Mouse (Mus musculus): ENCODE results near the gene Dhx40.
A peak's percentile ranks its signal among the peaks of the same experiment; 100 is the strongest.

Dhx40 gene

DNA sequence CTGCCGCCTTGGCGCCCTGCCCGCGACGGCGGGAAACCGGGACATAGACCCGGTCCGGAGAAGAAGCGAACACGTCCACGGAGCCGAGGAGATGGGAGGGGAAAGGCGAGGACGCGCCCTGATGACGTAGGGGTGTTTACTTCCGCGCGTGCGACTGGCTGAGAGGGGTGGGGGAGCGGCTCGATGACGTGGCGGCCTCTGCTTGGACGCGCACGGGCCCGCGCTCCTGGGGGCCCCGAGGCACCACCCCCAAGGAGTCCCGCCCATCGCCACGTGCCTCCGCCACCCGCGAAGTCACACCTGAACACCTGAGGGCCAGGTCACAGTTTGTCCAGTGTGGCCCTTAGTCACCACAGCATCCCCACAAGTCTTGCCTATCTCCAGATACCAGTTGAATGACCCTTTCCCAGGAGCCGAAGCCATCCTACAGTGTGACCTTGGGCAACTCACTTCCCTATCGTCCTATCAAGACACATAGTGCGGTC lies at the start of gene Dhx40:
Dhx40 (minus strand) TSS at position 242 of the 485 bp plus-strand sequence.
- ATAC-seq (ENCODE audit: insufficient number of reproducible peaks, low FRiP score, low TSS enrichment) = peak; percentile 66; the same call in 1 of the 2 replicates

DNA sequence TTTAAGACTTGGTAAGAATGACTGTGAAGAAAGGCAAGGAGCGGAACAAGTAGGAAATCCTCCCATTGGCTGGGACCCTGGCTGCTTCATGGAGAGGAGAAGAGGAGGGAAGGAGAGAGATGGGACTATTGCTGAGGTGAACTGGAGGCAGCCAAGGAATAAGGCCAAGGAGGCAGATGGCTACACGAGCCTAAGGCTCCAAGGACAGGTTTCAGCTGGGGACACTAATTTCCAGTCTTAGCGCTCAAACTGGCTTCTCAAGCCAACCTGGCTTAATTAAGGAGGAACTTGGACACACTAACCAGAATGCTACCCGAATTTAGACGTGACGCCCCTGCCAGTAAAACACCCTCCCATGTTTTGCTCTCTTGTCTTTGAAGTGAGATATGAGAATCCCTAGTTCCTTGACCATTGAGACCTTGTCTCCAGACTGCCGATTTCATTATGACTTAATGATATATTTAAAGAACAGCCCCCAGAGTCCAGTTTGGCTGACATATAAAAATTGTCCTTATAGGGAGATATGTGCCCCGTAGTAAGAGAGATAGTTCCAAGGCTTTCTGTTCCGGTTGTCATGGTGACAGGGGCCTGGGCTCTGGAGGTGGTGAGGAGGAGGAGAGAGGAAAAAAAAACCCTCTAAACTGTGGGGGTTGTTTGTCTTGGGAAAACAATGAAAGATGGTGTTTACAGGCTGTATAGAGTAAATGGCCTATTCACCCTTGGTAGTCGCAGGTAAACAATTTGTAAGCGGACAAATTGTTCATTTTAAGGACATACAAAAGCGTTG lies 48.3 kb upstream of the Dhx40 start:
- ATAC-seq (ENCODE audit: insufficient number of reproducible peaks, low FRiP score, low TSS enrichment) = 0 out of 2 replicates have a peak, but pooled peaks have one; percentile 49

DNA sequence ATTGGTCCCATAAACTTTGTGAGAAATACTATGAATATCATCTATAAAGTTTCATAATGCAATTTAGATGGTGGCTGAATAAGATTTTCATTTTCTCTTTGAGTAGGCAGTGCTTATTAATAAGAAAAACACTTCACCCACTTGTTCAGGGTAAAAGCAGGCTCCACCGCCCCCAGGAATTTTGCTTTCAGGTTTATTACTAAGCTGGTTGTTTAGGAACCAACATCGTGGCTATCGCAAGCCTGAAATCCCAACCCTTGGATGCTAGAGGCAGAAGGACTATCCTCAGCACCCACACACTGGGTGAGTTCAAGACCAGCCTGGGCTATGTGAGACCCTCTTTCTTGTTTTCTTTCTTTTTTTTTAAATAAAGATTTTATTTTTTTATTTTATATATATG lies 45.5 kb upstream of the Dhx40 start:
- ATAC-seq (ENCODE audit: insufficient number of reproducible peaks, low FRiP score, low TSS enrichment) = no peak

DNA sequence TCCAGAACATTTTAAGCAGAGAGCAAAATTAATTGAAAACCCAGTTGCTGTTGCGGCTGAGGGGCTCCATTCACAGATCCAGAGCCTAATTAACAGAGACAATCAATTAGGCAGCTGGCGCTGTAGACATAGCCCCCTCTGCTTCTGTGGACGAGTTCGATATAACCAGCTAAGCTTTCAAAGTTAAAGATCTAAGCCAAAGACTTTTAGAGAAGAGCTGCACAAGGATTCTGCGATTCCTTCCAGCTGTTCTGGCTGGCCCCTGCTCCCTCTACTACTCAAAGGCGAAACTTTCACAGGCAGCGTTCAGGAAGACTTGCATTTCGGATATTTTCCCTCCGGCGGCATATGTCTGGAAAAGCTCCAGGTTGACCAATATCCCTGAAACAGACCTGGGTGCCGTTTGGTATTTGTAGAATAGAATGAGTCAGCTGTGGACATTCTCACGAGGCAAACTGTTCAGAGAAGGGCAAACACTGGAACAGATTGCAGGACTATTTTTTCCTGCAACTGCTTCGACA lies 45.0 kb upstream of the Dhx40 start:
- no peak for ATAC-seq (ENCODE audit: insufficient number of reproducible peaks, low FRiP score, low TSS enrichment)

DNA sequence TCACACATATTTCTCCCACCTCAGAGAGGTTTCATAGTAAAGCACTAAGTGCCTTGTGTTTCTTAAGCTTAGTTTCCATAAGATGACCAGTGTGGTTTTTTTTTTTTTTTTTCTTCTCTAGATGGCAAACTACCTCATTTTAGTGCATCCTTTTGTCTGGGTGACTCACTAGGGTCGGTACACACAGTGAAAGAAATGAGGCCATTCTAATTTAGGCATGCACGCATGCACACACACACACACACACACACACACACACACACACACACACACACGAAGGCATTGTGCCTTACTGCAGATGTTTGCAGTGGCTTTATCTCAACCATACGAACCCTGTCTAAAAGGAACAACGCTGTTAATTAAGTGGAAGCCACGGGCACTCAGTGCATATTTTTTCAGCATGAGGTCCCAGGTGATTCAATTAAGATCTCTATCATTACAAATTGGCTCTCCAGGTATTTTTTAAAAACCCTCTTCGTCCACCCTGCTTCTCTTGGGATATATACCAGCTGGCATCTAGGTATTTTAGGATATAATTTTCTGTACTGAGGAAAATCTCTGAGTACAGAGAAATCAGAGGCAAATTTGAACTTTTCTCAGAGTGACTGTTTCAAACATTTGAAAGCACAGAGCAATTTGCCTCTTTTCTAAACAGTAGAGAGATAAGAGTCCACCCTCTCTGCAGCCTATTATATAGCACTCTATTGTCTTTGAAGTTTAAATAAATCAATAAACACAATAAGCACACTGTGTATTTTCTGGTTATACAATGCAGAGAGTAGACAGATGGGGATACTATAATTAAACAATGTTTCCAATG lies 44.4 kb upstream of the Dhx40 start:
- ATAC-seq (ENCODE audit: insufficient number of reproducible peaks, low FRiP score, low TSS enrichment) = 0 out of 2 replicates have a peak, but pooled peaks have one; percentile 13

DNA sequence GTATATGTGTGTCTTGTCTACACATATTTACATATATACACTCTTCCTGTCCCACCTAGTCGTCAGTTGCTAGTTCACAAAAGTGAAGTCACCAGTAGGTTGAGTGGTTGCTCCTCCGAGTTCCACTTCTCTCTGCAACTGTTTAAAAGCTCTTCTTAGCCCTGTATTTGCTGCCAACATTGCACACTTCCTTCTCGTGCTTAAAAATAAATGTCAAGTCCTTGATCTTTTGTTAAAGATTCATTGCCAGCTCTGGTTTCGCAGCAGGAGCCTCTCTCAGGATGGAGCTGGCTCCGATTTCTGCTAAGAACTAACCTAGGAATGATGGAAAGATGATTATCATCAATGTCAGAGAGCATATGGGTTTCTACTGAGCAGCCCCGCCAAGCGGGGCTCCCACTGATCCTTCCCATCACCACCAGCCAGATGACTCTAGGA lies 43.7 kb upstream of the Dhx40 start:
- peak; percentile 96 for ATAC-seq (ENCODE audit: insufficient number of reproducible peaks, low FRiP score, low TSS enrichment)

DNA sequence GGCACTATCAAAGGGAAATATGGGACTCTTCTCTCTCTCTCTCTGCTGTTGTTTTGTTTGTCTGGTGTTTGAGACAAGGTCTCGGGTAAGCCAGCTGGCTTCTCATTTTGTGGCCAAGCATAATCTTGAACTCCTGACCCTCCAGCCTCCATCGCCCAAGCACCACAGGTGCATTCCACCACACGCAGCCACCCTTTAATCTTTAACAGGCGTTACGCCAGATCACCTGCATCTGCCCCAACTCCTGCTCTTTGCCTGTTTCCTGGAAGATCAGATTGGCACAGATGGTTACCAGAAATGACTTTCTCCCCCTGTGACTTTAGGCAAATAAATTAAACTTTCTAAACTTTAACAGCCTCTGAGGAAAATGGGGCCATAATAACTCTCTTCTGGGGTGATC lies 36.3 kb upstream of the Dhx40 start:
- ATAC-seq (ENCODE audit: insufficient number of reproducible peaks, low FRiP score, low TSS enrichment) = no peak

DNA sequence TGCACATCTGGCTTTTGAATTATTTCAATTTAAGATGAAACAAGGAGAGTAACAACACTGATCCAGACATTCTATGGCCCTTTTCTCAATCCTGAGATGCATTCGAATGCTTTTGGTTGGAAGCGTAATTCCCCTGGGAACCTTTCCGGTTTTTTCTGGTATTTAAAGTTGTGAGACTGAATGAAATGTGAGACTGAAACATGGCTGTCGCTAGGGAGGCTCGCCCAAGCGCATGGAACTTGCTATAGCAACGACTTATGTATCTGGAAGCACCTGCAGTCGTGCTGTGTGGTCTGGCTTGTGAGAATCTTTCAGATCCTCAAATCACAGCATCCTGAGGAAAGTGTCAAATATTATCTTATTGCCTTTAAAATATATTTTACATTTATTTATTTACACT lies 33.7 kb upstream of the Dhx40 start:
- no peak for ATAC-seq (ENCODE audit: insufficient number of reproducible peaks, low FRiP score, low TSS enrichment)

DNA sequence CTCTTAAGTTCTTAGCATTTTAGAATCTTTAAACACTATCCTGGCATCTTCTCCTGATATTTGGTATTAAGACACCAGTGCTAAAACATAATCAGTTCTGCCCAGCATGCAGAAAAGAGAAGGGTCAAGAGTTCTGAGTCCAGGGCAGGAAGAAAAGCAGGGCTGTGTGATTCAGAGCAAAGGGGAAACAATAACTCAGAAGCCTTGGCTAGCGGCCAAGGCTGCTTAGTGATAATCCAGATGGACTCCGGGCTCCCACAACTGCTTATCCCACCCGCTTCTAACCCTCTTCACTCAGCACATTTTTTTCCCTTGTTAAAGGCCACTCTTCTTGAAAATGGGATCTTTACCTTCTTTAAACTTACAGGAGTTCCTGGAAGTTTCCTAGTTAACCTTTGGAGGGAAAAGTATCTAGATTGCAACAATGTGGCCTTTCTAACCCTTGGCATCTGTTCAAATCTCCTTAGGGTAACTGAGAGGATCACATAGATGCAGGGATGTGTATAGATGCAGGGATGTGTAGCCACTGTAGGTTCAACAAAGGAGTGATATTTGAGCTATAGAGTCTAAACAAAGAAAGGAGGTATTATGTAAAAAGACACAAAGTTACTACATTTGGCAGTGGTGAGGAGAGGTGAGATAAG lies 33.1 kb upstream of the Dhx40 start:
- no peak for ATAC-seq (ENCODE audit: insufficient number of reproducible peaks, low FRiP score, low TSS enrichment)

DNA sequence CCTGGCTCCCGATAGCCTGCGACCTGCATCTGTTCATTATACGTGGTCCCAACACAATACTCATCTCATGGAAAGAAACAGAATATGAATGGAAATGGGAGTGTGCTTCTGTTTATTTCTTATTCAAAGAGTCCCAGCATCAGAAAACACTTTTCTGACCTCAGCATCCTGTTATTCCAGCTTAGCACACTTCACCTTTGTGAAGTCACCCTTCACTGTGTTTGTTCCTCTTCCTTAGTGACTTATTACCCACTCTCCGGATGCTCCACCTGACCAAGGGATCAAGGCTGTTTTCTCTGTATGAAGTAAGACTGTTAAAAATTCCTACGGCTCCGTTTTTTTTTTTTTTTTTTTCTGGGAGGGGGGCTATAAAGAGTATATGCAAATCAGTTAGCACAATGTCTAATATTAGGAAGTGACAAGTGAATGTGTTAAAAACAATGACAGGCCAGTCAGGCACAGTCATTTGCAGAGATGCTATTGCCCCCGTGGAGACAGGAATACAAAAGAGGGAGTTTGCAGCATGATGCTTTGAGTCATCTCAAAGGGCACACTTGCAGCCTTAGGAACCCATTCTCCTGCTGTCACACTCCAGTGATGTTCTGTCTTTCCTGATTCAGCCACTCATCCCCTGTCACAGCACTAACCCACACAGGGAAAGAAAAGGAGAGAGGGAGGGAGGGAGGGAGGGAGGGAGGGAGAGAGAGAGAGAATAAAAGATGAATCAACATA lies 32.3 kb upstream of the Dhx40 start:
- no peak for ATAC-seq (ENCODE audit: insufficient number of reproducible peaks, low FRiP score, low TSS enrichment)

DNA sequence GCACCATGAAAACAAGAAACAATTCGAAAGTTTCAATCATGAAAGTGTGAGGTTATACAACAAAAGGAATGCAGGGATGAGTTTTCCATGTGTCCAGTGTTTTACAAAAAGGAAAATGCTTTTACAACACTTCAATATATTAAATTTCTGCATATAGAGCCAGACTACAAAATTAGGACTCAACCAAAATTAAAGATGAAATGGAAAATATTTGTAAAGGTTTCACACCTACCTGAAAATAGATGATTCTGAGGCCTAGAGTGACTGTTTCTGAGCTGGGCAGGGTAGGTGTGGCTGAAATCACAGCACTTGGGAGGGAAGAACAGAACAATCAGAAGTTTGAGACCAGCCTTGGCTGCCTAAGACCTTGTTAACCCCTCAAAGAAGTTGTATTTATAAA lies 31.2 kb upstream of the Dhx40 start:
- no peak for ATAC-seq (ENCODE audit: insufficient number of reproducible peaks, low FRiP score, low TSS enrichment)

DNA sequence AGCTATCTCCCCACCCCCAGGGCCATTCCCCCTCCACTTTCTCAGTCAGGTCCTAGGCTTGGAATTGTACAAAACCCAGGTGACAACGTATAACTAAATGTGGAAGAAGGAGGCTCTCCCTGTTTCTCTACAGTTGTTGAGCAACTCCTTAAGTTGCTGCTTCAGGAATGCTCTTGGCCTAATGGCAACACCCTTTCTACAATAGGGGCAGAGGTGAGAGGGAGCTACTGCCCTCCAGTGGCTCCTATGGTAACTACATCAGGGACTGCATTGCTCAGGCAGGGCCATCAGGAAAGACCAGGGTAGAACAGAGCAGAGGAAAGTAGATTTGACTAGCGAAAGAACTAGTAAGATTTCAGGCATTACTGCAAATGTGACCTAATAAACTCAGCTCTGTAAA lies 28.8 kb upstream of the Dhx40 start:
- no peak for ATAC-seq (ENCODE audit: insufficient number of reproducible peaks, low FRiP score, low TSS enrichment)

DNA sequence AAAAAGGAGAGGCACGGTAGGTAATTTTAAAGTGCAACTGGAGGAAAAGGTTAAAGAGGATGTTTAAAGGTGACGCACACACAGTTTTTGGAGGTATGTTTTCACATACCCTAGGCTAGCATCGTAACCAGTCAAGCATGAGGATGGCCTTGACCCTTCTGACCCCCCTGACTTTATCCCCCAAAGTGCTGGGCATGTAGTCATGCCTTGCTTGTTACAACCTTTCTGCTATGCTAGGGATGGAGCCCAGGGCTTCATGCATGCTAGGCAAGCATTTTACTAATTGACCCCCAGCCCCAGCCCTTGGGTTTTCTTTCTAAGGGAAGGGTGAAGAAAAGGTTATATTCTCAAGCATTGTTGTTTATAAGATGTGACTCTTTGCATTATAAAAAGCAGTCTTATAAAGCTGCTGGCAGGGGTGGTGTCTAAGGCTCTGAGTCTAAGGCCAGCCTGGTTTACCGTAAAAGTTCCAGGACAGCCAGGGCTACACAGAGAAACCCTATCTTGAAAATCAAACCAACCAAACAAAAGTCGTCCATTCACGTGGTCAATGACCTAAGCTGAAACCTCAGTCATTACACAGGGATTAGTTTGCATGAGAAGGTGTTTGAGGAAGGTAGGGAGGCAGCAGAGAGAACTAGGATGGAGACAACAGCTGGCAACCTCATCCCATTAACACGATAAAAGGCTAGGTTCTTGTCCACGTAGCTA lies 27.2 kb upstream of the Dhx40 start:
- ATAC-seq (ENCODE audit: insufficient number of reproducible peaks, low FRiP score, low TSS enrichment) = no peak

DNA sequence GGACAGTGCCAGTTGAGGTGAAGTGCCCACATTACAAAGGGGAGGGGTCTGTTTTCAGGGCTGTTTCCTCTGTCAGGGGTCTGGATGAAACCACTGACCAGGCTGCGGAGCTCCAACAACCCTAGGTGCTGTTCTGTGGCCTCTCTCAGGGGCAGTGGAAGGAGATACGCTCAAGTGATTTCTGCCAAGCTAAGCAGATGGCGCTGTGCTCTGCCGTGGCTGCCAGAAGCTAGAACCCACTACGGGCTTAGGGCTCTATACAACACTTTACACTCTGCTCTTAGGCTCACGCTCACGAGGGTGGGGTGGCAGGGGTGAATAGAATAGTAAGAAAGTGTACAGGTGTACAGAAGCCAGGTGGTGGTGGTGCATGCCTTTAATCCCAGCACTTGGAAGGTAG lies 26.5 kb upstream of the Dhx40 start:
- ATAC-seq (ENCODE audit: insufficient number of reproducible peaks, low FRiP score, low TSS enrichment) = no peak

DNA sequence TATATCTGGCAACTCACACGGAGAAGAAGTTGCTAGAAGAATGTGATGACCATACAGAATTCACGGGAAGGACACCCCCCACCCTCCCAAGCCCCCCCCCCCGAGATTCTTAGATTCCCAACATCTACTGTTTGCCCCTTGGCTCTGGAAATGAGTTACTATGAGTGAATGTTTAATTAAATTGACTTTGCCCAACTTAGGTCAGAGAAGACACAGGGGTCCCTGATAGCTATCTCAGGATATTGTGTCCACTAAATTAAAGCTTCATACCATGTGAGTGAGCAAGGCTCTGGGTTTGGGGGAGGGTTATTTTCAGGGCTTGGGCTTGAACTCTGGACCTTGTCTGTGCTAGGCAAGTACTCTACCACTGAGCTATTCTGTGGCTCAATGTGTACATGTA lies 25.6 kb upstream of the Dhx40 start:
- ATAC-seq (ENCODE audit: insufficient number of reproducible peaks, low FRiP score, low TSS enrichment) = no peak

DNA sequence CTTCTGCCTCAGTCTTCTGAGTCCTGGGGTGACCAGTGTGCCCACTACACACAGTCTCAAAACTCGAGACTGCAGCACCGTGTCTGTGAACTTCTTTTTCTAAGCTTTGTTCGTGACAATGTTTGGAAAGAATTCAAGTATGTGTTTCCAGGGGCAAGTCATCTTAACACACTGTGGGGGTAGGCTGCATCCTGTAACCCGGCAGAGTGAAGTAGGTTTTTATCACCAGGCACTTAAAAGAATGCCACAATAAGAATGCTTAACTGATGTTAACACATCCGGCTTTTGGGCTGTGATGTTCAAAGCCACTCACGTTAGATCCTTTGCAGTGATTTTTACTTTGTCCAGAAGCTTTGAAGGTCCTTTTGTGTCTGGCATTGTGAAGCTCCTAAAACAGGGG lies 20.9 kb upstream of the Dhx40 start:
- no peak for ATAC-seq (ENCODE audit: insufficient number of reproducible peaks, low FRiP score, low TSS enrichment)

DNA sequence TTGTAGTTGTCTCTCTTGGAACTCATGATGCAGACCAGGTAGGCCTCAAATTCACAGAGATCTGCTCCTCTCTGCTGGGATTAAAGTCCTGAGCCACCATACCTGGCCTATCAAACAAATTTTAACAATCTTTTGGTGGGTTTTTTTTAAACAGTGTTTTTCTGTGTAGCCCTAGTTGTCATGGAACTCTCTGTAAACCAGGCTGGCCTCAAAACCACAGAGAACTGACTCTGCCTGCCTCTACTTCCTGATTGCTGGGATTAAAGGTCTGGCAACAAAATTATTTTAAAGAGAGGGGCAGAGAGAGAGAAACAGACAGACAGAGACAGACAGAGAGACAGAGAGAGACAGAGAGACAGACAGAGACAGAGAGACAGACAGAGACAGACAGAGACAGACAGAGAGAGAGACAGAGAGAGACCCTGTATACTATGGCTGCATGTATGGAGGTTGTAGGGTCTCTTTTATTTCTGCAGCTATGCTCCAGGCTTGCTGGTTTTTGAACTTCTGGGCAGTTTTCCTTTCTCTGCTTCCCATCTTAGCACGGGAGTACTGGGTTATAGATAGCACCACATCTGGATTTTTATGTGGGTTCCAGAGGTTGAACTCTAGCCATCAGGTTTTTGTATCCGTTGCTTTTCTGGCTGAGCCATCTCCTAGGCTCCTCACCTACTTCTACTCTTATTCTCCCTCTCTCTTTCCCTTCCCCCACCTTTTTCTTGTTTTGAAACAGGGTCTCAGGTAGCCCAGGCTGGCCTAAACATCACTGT lies 20.1 kb upstream of the Dhx40 start:
- no peak for ATAC-seq (ENCODE audit: insufficient number of reproducible peaks, low FRiP score, low TSS enrichment)

DNA sequence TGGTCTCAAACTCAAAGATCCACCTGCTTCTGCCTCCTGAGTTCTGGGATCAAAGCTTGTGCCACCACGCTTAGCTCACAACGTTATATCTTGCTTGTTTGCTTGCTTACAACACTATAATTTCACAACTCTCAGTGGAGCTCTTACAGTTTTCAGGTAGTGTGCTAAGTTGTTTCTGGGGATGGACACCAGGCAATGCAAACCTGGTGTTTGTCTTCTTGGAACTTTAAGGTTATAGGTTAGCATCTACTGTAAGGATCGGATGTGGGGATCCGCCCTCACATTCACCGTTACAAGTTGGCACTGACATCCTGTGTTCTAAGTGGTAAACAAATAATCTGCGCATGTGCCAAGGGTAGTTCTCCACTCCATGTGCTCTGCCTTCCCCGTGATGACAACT lies 16.9 kb upstream of the Dhx40 start:
- ATAC-seq (ENCODE audit: insufficient number of reproducible peaks, low FRiP score, low TSS enrichment) = no peak

DNA sequence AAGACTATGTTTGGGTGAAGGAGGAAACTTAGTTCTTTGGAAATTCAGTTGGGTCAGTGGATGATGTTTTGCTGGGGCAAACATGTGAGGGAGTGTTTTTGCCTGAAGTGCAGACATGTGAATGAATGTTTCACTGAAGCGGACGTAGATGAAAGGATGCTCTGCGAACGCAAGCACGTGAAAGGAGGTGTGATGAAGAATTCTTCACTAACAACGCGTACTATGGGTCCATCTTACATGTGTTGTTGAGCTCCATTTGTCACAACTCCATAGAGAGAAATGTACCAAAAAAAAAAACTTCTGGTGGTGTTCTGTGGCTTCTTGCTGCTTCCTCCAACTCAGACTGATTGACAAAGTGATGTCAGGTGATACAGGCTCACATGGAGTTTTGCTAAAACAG lies 15.0 kb upstream of the Dhx40 start:
- ATAC-seq (ENCODE audit: insufficient number of reproducible peaks, low FRiP score, low TSS enrichment) = no peak
